19 mouse cellular contexts compared by ENCODE assay signal in the genomic region with DNA sequence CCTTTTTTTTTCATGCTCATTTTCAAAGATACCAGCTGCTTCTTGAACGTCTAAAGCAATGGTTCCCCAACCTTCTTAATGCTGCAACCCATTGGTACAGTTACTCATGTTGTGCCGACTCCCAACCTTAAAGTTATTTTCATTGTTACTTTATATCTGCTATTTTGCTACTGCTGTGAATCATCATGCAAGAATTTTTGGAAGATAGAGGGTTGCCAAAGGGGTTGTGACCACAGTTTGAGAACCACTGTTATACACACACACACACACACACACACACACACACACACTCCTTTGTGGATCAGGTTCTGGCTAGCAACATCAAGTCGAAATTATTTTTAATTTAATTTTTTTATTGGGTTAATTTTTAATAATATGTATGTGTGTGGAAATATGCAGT.
"Had no signal": no experiment of that assay in that cellular context is flagged by ENCODE, and none has a peak within 500 bp of the region (broad histone marks: within the 10 kb centered on the region; RNA-seq: fewer than 3 reads in every experiment).

No protein-coding gene starts in this region.

- H3K4me2 ChIP-seq: liver, embryonic 15.5 days; lung, embryonic 15.5 days; midbrain, embryonic 12.5 days; neural tube, embryonic 13.5 days; neural tube, embryonic 15.5 days had no signal

- H3K4me3 ChIP-seq: liver, embryonic 15.5 days; lung, embryonic 15.5 days; midbrain, embryonic 10.5 days; midbrain, embryonic 12.5 days; neural tube, embryonic 13.5 days; neural tube, embryonic 15.5 days had no signal

- H3K27me3 ChIP-seq: liver, embryonic 15.5 days; lung, embryonic 15.5 days; neural tube, embryonic 13.5 days; neural tube, embryonic 15.5 days had no signal

- H3K36me3 ChIP-seq: liver, embryonic 15.5 days; lung, embryonic 15.5 days; midbrain, embryonic 10.5 days; midbrain, embryonic 12.5 days; neural tube, embryonic 13.5 days; neural tube, embryonic 15.5 days had no signal

- DNase-seq: liver, postnatal 0 days; lung, adult 2 months; lung, postnatal 14 days; lung, postnatal 4 days; midbrain, embryonic 14.5 days; retina, postnatal 1 day; right cerebral cortex, adult 18-20 months; right cerebral cortex, postnatal 25 days; right cerebral cortex, postnatal 4 days; spleen, adult 18-20 months; thymus, adult 18-20 months; thymus, postnatal 14 days; thymus, postnatal 36 days had no signal
